Mouse (Mus musculus) liver, embryonic 13.5 days (tissue): ENCODE data around the gene Myo1g. TPM values are rescaled to one million over a fixed set of nuclear protein-coding genes. Genes with fewer than 3 reads are reported as not detected.

Experiments used
- ATAC-seq: fragments of 200-750 bp; cut with Nextera tagmentation; 2 replicates; pipeline ENCODE4 v1.8.0; 2017; ENCODE audit warnings: low read depth, mild to moderate bottlenecking, moderate number of reproducible peaks, moderate library complexity
- DNase-seq: peaks from one replicate; pipeline ENCODE4 v3.0.0; 2022
- H3K27ac ChIP-seq: fragments of 300-500 bp; sonication (generic); 2 replicates; pipeline ENCODE4 v1.5.1; 2015; ENCODE audit warnings: moderate library complexity, mild to moderate bottlenecking, inconsistent platforms
- H3K27me3 ChIP-seq: fragments of 300-500 bp; sonication (generic); 2 replicates; pipeline ENCODE4 v1.6.1; 2015; ENCODE audit warnings: mild to moderate bottlenecking, inconsistent platforms
- H3K36me3 ChIP-seq: fragments of 300-500 bp; sonication (generic); 2 replicates; pipeline ENCODE4 v1.6.1; 2015; ENCODE audit warnings: mild to moderate bottlenecking, inconsistent platforms
- H3K4me1 ChIP-seq: fragments of 300-500 bp; sonication (generic); replicated peaks from 2 replicates; pipeline ENCODE4 v1.6.1; 2015; ENCODE audit warnings: inconsistent platforms
- H3K4me2 ChIP-seq: fragments of 300-500 bp; sonication (generic); 2 replicates; pipeline ENCODE4 v1.6.1; 2015; ENCODE audit warnings: inconsistent platforms, mild to moderate bottlenecking, moderate library complexity
- H3K4me3 ChIP-seq: fragments of 300-500 bp; sonication (generic); replicated peaks from 2 replicates; pipeline ENCODE4 v1.5.1; 2015; ENCODE audit warnings: mild to moderate bottlenecking, inconsistent platforms
- H3K9ac ChIP-seq: fragments of 300-500 bp; sonication (generic); 2 replicates; pipeline ENCODE4 v1.6.1; 2015; ENCODE audit warnings: mild to moderate bottlenecking, inconsistent platforms
- H3K9me3 ChIP-seq: fragments of 300-500 bp; sonication (generic); replicated peaks from 2 replicates; pipeline ENCODE4 v1.6.1; 2016; ENCODE audit warnings: inconsistent platforms
- WGBS: fragments of 180-500 bp; shearing (Covaris S2); methylation state at CpG from one replicate; pipeline ENCODE4 v1.1.7; 2015; ENCODE audit not compliant: insufficient replicate concordance; 5-methylcytosine and 5-hydroxymethylcytosine counted together
- polyA plus RNA-seq: library from polyadenylated mRNA; unstranded; fragments of >200 nt; fragmentation: Nextera tagmentation; extraction: Ambion mirVana; gene quantifications from 2 replicates; pipeline ENCODE4 v1.2.1, GENCODE M21; 2015

Myo1g gene
- polyA plus RNA-seq, 1 experiment from 2014 or later = 5.3 TPM

GRCm38 (mm10) chr11:6550201-6550600 is 29.4 kb upstream of the Myo1g start:
- 82% methylated on average over 3 of the region's 3 CpGs for WGBS
- no peaks in the 10 kb centered on the region for H3K27me3 ChIP-seq
- 0 out of 2 replicates have a peak overlapping the region, but pooled peaks have one; percentile 4 for H3K27ac ChIP-seq
- DNase-seq (no peak), ATAC-seq (no peak)
- H3K4me2 ChIP-seq = no peak overlapping the region
- no peak overlapping the region for H3K4me3 ChIP-seq
- H3K36me3 ChIP-seq = peaks cover 24% of the 10 kb centered on the region
- H3K9me3 ChIP-seq = no peaks in the 10 kb centered on the region
- peaks cover 57% of the 10 kb centered on the region for H3K4me1 ChIP-seq
- no peak overlapping the region for H3K9ac ChIP-seq

- no peak overlapping the region for H3K9ac ChIP-seq
- H3K4me2 ChIP-seq = no peak overlapping the region
- no peaks in the 10 kb centered on the region for H3K27me3 ChIP-seq
- no peak overlapping the region for H3K4me3 ChIP-seq
- no peaks in the 10 kb centered on the region for H3K9me3 ChIP-seq
- H3K4me1 ChIP-seq = peaks cover 54% of the 10 kb centered on the region
- 83% methylated on average over 2 of the region's 2 CpGs for WGBS
- peaks cover 24% of the 10 kb centered on the region for H3K36me3 ChIP-seq
- ATAC-seq (no peak), DNase-seq (no peak)
- H3K27ac ChIP-seq = 0 out of 2 replicates have a peak overlapping the region, but pooled peaks have one; percentile 4
Measured at GRCm38 (mm10) chr11:6549770-6550169, 29.0 kb upstream of the Myo1g start.

DNA sequence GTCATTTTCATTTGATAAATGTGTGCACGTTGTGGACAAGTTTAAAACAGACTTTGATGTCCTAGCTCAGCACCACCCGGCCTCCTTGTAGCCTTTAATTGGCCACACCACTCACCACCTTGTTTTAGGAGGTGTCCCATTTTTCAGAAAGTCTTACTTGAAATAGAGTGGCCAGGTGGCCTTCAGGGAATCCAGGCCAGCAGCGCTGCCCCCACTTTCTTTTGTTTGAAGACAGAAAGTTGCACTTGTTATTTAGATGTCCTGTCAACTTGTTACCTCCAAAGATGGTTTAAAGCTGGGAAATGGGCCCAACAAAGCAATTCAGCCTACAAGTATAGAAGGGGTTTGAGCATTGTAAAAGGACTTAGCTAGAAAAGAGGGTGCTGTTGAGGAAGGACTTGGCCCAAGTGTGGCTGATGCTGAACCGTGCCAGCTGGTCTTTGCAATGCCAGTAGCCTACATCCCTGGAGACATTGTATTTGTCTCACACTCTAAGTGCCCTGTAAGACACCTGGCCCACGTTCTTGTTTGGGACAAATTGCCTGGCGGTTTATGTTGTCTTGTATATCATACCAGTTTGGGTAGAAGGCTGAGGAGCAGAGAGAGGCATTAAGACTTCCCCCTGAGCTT is 27.0 kb upstream of the Myo1g start:
- H3K4me1 ChIP-seq = peaks cover 50% of the 10 kb centered on the region
- H3K4me3 ChIP-seq = peak overlapping the region; percentile 85
- no peaks in the 10 kb centered on the region for H3K9me3 ChIP-seq
- no peaks in the 10 kb centered on the region for H3K27me3 ChIP-seq
- no peak for DNase-seq
- peak overlapping the region; percentile 94 for H3K9ac ChIP-seq
- H3K36me3 ChIP-seq = peaks cover 16% of the 10 kb centered on the region
- peak overlapping the region; percentile 81 for H3K4me2 ChIP-seq
- peak overlapping the region; percentile 97 for H3K27ac ChIP-seq
- WGBS = 25% methylated on average over 6 of the region's 6 CpGs
- ATAC-seq = no peak

DNA sequence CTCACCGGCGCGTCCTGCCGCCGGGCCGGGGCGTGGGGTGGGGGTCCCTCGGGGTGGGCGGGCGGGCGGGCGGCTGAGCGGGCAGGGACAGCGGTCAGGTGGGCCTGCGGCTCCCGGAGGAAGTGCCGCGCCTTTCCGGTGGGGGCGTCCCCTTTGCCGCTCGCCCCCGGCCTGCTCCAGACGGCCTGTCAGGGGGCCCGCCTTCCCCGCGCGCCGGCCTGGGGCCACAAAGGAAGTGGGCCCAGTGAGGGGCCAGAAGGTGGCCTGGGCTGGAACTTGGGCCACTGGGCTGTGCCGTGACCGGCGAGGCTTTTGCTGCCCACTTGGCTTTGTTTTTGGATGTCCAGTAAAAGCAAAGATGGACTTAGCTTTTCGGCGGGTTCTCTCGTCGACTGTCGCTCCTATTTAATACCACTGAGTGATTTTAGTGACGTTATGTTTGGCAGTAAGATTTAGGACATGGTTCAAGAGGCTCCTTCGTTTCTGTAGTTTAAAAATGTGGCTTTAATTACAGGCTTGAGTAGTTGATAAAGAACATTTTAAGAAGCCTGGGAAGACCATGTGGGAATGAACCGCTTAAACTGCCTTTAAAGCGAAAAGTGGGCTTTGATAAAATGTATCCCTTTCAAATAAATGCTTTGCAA is 26.4 kb upstream of the Myo1g start:
- ATAC-seq (peak; percentile 57), DNase-seq (peak; percentile 57)
- peak overlapping the region; percentile 94 for H3K9ac ChIP-seq
- peaks cover 46% of the 10 kb centered on the region for H3K4me1 ChIP-seq
- peak overlapping the region; percentile 97 for H3K27ac ChIP-seq
- H3K4me3 ChIP-seq = peak overlapping the region; percentile 85
- peak overlapping the region; percentile 81 for H3K4me2 ChIP-seq
- WGBS = under 1% methylated on average over 18 of the region's 41 CpGs
- no peaks in the 10 kb centered on the region for H3K9me3 ChIP-seq
- peaks cover 12% of the 10 kb centered on the region for H3K36me3 ChIP-seq
- H3K27me3 ChIP-seq = no peaks in the 10 kb centered on the region

DNA sequence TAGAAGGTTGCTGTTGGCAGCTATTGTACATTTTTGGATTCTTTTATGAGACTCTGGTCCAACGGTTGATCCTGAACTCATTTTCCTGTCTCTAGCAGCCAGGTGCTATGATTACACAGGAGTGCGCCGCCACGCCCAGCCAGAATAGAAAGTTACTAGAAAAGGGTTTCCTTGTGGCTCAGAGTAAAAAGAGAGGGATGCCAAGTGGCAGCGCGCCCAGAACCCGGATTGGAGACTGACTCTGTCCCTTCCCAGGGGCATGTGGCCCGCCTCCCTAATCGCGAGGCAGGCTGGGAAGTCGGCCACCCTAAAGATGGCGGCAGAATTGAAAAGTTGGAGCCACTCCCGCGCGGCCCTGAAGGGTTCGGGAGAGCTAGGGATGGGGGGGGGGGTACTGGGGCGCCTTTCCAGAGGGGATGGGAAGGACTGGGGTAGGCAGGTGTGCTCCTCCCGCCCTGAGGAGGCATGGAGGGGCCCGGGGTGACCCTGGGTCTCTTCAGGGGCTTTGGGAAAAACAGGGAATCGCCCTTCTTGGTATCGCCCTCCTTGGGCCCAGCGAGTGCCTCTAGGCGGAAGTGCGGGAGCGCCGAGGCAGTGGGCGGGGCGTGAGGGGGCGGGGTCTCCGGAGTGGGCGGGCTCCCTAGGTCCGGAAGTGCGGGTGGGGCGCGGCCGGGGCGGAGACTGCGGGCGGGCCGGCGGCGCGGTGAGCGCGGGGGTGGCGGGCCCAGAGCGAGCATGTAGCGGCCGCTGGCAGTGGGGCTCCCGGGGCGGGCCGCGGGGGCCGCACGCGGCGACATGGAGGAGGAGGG is 25.6 kb upstream of the Myo1g start, which contains the start of gene Ccm2:
Ccm2 (plus strand) TSS at position 683 of the 809 bp plus-strand sequence.
- H3K4me2 ChIP-seq = peak within 1 kb of the TSS; percentile 81
- H3K9ac ChIP-seq = peak within 1 kb of the TSS; percentile 94
- peak within 1 kb of the TSS; percentile 97 for H3K27ac ChIP-seq
- H3K4me3 ChIP-seq = peak within 1 kb of the TSS; percentile 85
- H3K4me1 ChIP-seq = peaks cover 46% of the 10 kb centered on the region
- H3K9me3 ChIP-seq = no peaks in the 10 kb centered on the region
- DNase-seq (peak; percentile 86), ATAC-seq (peak; percentile 95)
- under 1% methylated on average over 30 of the region's 57 CpGs for WGBS
- H3K27me3 ChIP-seq = no peaks in the 10 kb centered on the region
- H3K36me3 ChIP-seq = peaks cover 6% of the 10 kb centered on the region

DNA sequence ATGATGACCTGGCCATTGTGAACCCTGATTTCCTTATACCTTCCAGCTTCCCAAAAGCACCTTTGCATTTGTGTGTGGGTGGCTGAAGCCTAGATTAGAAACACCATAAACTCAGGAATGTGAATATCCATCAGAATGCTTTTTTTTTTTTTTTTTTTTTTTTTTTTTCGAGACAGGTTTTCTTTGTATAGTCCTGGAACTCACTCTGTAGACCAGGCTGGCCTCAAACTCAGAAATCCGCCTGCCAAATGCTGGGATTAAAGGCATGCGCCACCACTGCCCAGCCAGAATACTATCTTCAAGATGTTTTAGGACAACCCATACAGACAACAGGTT is 25.1 kb upstream of the Myo1g start:
- H3K4me1 ChIP-seq = peaks cover 44% of the 10 kb centered on the region
- no peak for DNase-seq
- peak overlapping the region; percentile 81 for H3K4me2 ChIP-seq
- H3K9me3 ChIP-seq = no peaks in the 10 kb centered on the region
- H3K36me3 ChIP-seq = no peaks in the 10 kb centered on the region; the same call in 1 of the 2 replicates
- H3K9ac ChIP-seq = peak overlapping the region; percentile 94
- no peaks in the 10 kb centered on the region for H3K27me3 ChIP-seq
- peak overlapping the region; percentile 85 for H3K4me3 ChIP-seq
- WGBS = 43% methylated on average over 3 of the region's 3 CpGs
- ATAC-seq = no peak
- H3K27ac ChIP-seq = peak overlapping the region; percentile 97

GRCm38 (mm10) chr11:6545186-6545856 is 24.6 kb upstream of the Myo1g start:
- peak overlapping the region; percentile 97 for H3K27ac ChIP-seq
- peak overlapping the region; percentile 81 for H3K4me2 ChIP-seq
- no peaks in the 10 kb centered on the region for H3K9me3 ChIP-seq
- H3K27me3 ChIP-seq = no peaks in the 10 kb centered on the region
- H3K9ac ChIP-seq = peak overlapping the region; percentile 94
- 88% methylated on average over 4 of the region's 4 CpGs for WGBS
- H3K4me1 ChIP-seq = peaks cover 44% of the 10 kb centered on the region
- no peak for DNase-seq
- peak overlapping the region; percentile 85 for H3K4me3 ChIP-seq
- H3K36me3 ChIP-seq = no peaks in the 10 kb centered on the region; the same call in 1 of the 2 replicates
- no peak for ATAC-seq

DNA sequence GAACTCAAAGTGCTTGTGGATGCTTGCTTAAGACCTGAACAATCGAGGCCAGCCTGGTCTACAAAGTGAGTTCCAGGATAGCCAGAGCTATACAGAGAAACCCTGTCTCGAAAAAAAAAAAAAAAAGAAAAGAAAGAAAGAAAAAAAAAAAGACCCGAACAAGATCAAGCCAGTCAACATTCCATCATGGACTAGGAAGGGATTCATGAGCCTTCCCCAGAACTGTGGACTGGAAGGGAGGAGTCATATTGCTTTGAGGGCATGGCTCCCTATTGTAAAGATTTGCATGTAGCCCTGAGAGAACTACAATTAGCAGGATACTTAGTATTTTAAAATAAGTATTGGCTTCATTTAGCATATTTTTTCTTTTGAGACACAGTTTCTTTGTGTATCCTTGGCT is 23.9 kb upstream of the Myo1g start:
- Histone ChIP-seq H3K36me3 (no peaks in the 10 kb centered on the region), H3K9ac (no peak overlapping the region), H3K27ac (no peak overlapping the region), H3K27me3 (no peaks in the 10 kb centered on the region), H3K4me3 (no peak overlapping the region), H3K4me1 (peaks cover 38% of the 10 kb centered on the region), H3K9me3 (no peaks in the 10 kb centered on the region), H3K4me2 (no peak overlapping the region)
- WGBS = 72% methylated on average over 3 of the region's 3 CpGs
- DNase-seq (no peak), ATAC-seq (no peak)

DNA sequence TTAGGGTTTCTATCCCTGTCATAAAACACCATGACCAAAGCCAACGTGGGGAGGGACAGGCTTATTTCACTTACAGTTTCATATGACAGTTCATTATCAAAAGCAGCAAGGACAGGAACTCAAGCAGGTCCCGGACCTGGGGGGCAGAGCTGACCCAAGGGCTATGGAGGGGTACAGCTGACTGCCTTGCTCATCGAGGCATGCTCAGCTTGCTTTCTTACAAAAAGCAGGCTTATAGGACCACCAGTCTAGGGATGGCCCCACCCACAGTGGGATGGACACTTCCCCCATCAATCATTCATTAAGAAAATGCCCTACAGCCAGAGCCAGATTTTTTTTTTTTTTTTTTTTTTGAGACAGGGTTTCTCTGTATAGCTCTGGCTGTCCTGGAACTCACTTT is 10.0 kb upstream of the Myo1g start:
- Histone ChIP-seq H3K4me3 (no peak overlapping the region), H3K9ac (no peak overlapping the region), H3K4me2 (no peak overlapping the region), H3K4me1 (peaks cover 29% of the 10 kb centered on the region), H3K36me3 (peaks cover 9% of the 10 kb centered on the region), H3K27ac (no peak overlapping the region), H3K27me3 (no peaks in the 10 kb centered on the region), H3K9me3 (0 out of 2 replicates have a peak, but pooled peaks cover 2% of the 10 kb centered on the region)
- DNase-seq = no peak
- no peak for ATAC-seq
- WGBS = 75% methylated on average over 3 of the region's 3 CpGs

- peaks cover 17% of the 10 kb centered on the region for H3K36me3 ChIP-seq
- no peak overlapping the region for H3K9ac ChIP-seq
- ATAC-seq (no peak), DNase-seq (no peak)
- peaks cover 34% of the 10 kb centered on the region for H3K4me1 ChIP-seq
- no peak overlapping the region for H3K4me2 ChIP-seq
- no peaks in the 10 kb centered on the region for H3K27me3 ChIP-seq
- H3K4me3 ChIP-seq = no peak overlapping the region
- H3K27ac ChIP-seq = 0 out of 2 replicates have a peak overlapping the region, but pooled peaks have one; percentile 5
- H3K9me3 ChIP-seq = 0 out of 2 replicates have a peak, but pooled peaks cover 2% of the 10 kb centered on the region
- WGBS = 85% methylated on average over 8 of the region's 8 CpGs
Measured at GRCm38 (mm10) chr11:6529961-6530360, 9.2 kb upstream of the Myo1g start.
